In genomic region chr10:21746713-21747112, GRCm38 (mm10) we compare ENCODE assay signal across 11 mouse cellular contexts.
DNase-seq lines count a peak whose midpoint lies in the region; ATAC-seq and TF ChIP-seq lines count a peak whose summit lies in the region.
"Had no signal": no experiment of that assay in that cellular context is flagged by ENCODE, and none has a peak within 500 bp of the region (broad histone marks: within the 10 kb centered on the region; RNA-seq: fewer than 3 reads in every experiment).

No protein-coding gene starts in this region.

- H3K4me1 ChIP-seq in heart, embryonic 15.5 days (replicated peaks) = no peaks in the 10 kb centered on the region
- peaks cover 3% of the 10 kb centered on the region for H3K4me1 ChIP-seq in ES-Bruce4 (ENCODE audit: control insufficient read depth, insufficient read depth, low read length)
- H3K4me1 ChIP-seq in intestine, postnatal 0 days (replicated peaks; ENCODE audit: control insufficient read depth, insufficient read depth, low read length) = no peaks in the 10 kb centered on the region

- no peaks in the 10 kb centered on the region for H3K9me3 ChIP-seq in heart, embryonic 15.5 days (replicated peaks)
- H3K9me3 ChIP-seq in ES-Bruce4 (replicated peaks; ENCODE audit: control insufficient read depth, insufficient read depth, low read length, poor library complexity, severe bottlenecking) = no peaks in the 10 kb centered on the region
- no peaks in the 10 kb centered on the region for H3K9me3 ChIP-seq in intestine, postnatal 0 days (ENCODE audit: control insufficient read depth)
- H3K9me3 ChIP-seq: kidney, embryonic 15.5 days had no signal

- intact Hi-C loops in heart, postnatal 10 days (cut with DNase I) = no loop called here

- no peak for TF ChIP-seq POLR2A in ES-Bruce4 (IDR thresholded peaks at IDR 0.05; ENCODE audit: insufficient read depth, low read length)

- no peak for ATAC-seq in heart, embryonic 15.5 days (replicated peaks; ENCODE audit: insufficient number of reproducible peaks, insufficient read depth, low FRiP score, low read depth)
- ATAC-seq in intestine, postnatal 0 days = no peak

- no peak for TF ChIP-seq EP300 in ES-Bruce4 (IDR thresholded peaks at IDR 0.05; ENCODE audit: insufficient read depth, low read depth, low read length)

- H3K36me3 ChIP-seq in heart, embryonic 15.5 days = no peaks in the 10 kb centered on the region
- H3K36me3 ChIP-seq in ES-Bruce4 (ENCODE audit: control insufficient read depth, insufficient read depth, low read length, poor library complexity, severe bottlenecking) = no peaks in the 10 kb centered on the region
- H3K36me3 ChIP-seq in intestine, postnatal 0 days (ENCODE audit: control insufficient read depth, insufficient read depth) = no peaks in the 10 kb centered on the region
- H3K36me3 ChIP-seq: kidney, embryonic 15.5 days had no signal

- H3K27ac ChIP-seq in heart, embryonic 15.5 days = no peak overlapping the region
- peak overlapping the region; percentile 32 for H3K27ac ChIP-seq in ES-Bruce4 (ENCODE audit: insufficient read depth, low read length)
- no peak overlapping the region for H3K27ac ChIP-seq in intestine, postnatal 0 days (ENCODE audit: low read depth, low read length)
- H3K27ac ChIP-seq: kidney, embryonic 15.5 days had no signal

- TF ChIP-seq CTCF in ES-Bruce4 (IDR thresholded peaks at IDR 0.05; ENCODE audit: low read depth, low read length) = no peak
- no peak for TF ChIP-seq CTCF in intestine, postnatal 0 days (IDR thresholded peaks at IDR 0.05; ENCODE audit: low read depth)

- H3K4me2 ChIP-seq in heart, embryonic 15.5 days = 0 out of 2 replicates have a peak overlapping the region, but pooled peaks have one; percentile 15
- no peak overlapping the region for H3K4me2 ChIP-seq in intestine, postnatal 0 days (replicated peaks; ENCODE audit: low read depth)
- H3K4me2 ChIP-seq: kidney, embryonic 15.5 days had no signal

- no peak overlapping the region for H3K9ac ChIP-seq in heart, embryonic 15.5 days
- H3K9ac ChIP-seq in ES-Bruce4 (ENCODE audit: low read depth, poor library complexity, severe bottlenecking) = no peak overlapping the region; the same call in 1 of the 2 replicates
- H3K9ac ChIP-seq in intestine, postnatal 0 days (ENCODE audit: low read depth, low read length) = no peak overlapping the region
- H3K9ac ChIP-seq: kidney, embryonic 15.5 days had no signal

- H3K27me3 ChIP-seq in heart, embryonic 15.5 days = no peaks in the 10 kb centered on the region
- H3K27me3 ChIP-seq in ES-Bruce4 (ENCODE audit: control insufficient read depth, insufficient read depth, low read length, poor library complexity, severe bottlenecking) = no peaks in the 10 kb centered on the region
- H3K27me3 ChIP-seq in intestine, postnatal 0 days (replicated peaks; ENCODE audit: control insufficient read depth, insufficient read depth, low read length) = no peaks in the 10 kb centered on the region
- H3K27me3 ChIP-seq: kidney, embryonic 15.5 days had no signal

- 20% methylated on average over 9 of the region's 9 CpGs for WGBS in heart, embryonic 15.5 days
- WGBS in intestine, postnatal 0 days = 23% methylated on average over 9 of the region's 9 CpGs

- H3K4me3 ChIP-seq in heart, embryonic 15.5 days = no peak overlapping the region
- no peak overlapping the region for H3K4me3 ChIP-seq in ES-Bruce4 (ENCODE audit: low read depth, low read length)
- H3K4me3 ChIP-seq in intestine, postnatal 0 days (ENCODE audit: low read depth, low read length) = no peak overlapping the region
- H3K4me3 ChIP-seq: erythroblast, embryonic 14.5 days; kidney, embryonic 15.5 days had no signal

- no peak for DNase-seq in heart, postnatal 10 days
- DNase-seq in CD4-positive helper T cell, adult 2 months (ENCODE audit: low read depth, low spot score) = peak; percentile 12
- peak; percentile 29 to 45 for DNase-seq in gastrocnemius, adult 8-10 months (ENCODE audit: low spot score in 2 of 2)
- DNase-seq in cerebellum, postnatal 25 days = no peak
- DNase-seq: cerebellum, adult 9-11 months; layer of hippocampus, postnatal 36 days had no signal

Comparison
In these comparisons a context has a peak if more than half of its experiments do, and no peak if none do; other contexts are left out.
1. DNase-seq: peak in CD4-positive helper T cell, adult 2 months (single experiment) and gastrocnemius, adult 8-10 months (2 of 2); none in heart, postnatal 10 days (0 of 2) and cerebellum, postnatal 25 days (0 of 2).